In the genomic region with DNA sequence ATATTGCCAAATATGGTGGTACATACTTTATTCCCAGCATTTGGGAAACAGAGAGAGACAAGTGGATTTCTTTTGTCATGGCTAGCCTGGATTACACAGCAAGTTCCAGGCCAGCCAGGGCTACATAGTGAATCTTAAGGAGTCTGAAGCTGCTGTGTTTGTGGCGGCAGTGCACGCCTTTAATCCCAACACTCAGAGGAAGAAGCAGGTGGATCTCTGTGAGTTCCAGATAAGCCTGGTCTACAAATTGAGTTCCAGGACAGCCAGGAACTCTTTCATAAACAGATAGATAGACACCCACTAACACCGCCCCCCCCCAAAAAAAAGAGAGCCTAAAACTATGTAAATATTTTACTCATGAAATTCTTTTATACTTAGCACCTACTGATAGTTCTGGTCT, we compare ENCODE assay signal across 14 mouse cellular contexts.
"Had no signal": no experiment of that assay in that cellular context is flagged by ENCODE, and none has a peak within 500 bp of the region (broad histone marks: within the 10 kb centered on the region; RNA-seq: fewer than 3 reads in every experiment).

No protein-coding gene starts in this region.

- H3K4me3 ChIP-seq: intestine, embryonic 15.5 days; lung, embryonic 15.5 days; midbrain, embryonic 12.5 days; midbrain, embryonic 15.5 days; neural tube, embryonic 12.5 days had no signal

- H3K9ac ChIP-seq: intestine, embryonic 15.5 days; lung, embryonic 15.5 days; midbrain, embryonic 12.5 days; midbrain, embryonic 15.5 days; neural tube, embryonic 12.5 days had no signal

- H3K27me3 ChIP-seq: intestine, embryonic 15.5 days; lung, embryonic 15.5 days; midbrain, embryonic 12.5 days; midbrain, embryonic 15.5 days; neural tube, embryonic 12.5 days had no signal

- H3K4me1 ChIP-seq: midbrain, embryonic 12.5 days; midbrain, embryonic 15.5 days; neural tube, embryonic 12.5 days had no signal

- H3K9me3 ChIP-seq: intestine, embryonic 15.5 days; lung, embryonic 15.5 days; midbrain, embryonic 12.5 days; midbrain, embryonic 15.5 days; neural tube, embryonic 12.5 days had no signal

- H3K27ac ChIP-seq: intestine, embryonic 15.5 days; lung, embryonic 15.5 days; midbrain, embryonic 12.5 days; midbrain, embryonic 15.5 days; neural tube, embryonic 12.5 days had no signal

- DNase-seq: kidney, adult 11 months; kidney, adult 8-10 months; kidney, postnatal 14 days; kidney, postnatal 4 days; lung, adult 18-20 months; lung, postnatal 10 days; lung, postnatal 36 days; thymus, adult 18-20 months; thymus, postnatal 36 days had no signal

- ATAC-seq: intestine, embryonic 15.5 days; midbrain, embryonic 15.5 days had no signal

- H3K4me2 ChIP-seq: intestine, embryonic 15.5 days; lung, embryonic 15.5 days; midbrain, embryonic 12.5 days; midbrain, embryonic 15.5 days; neural tube, embryonic 12.5 days had no signal
